Mouse (Mus musculus) kidney, adult 9 months (tissue): ENCODE data around the gene C1qtnf5.
A peak's percentile ranks its signal among the peaks of the same experiment; 100 is the strongest.

Experiments used
- DNase-seq: peaks from one replicate; pipeline ENCODE4 v3.0.0; 2022

Gene C1qtnf5

DNA sequence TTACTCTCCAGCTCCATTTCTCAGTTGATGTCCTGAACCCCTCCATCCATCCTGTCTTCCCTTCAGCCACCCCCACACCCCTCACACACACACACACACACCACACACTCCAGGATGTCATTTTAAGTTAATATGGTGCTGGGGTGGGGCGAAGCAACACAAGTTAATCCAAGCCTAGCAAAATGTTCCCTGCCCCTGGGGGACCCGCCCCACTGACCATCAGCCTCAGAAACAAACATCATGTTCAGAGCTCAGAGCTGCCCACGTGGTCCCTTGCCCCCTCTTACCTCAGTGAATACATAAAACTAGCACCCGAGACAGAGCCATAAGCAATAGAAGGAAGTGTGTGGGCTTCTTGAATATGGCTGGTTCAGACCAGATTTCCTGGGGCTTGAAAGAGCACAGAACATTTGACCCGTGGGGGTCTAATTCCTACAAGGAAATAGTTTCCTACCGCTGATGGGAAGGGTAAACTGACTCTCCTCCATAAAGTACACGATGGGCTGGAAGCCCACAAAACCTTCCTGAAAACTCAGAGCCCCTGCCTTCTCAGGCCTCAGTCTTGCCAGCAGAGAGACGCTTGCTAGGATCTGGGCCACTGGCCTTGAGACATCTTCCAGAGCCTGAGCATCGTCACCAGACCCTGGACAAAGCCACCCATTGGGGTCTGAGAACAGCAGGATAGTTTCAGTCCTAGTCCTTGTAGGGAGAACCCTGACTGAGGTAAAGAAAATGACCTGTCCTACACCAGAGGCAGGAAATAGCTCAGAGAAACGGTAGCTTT, 26.9 kb upstream of the C1qtnf5 start:
- DNase-seq = peak; percentile 96

DNA sequence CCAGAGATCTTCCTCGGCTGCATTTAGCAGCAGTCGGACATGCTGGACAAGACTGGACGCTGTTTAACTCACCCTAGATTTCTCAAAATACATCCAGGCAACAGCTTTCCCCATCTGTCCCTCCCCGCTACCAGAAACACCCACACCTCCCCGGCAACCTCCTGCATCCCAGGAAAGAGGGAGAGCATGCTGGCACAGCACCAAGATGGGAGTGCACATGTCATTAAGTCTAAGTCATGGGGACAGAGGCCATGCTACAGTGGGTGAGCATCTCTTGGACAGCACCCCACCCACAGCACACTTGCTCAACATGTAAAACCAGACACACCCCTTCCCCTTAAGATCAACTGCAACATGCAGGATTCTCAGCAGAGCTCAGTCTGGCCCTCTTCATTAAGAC, 26.1 kb upstream of the C1qtnf5 start:
- DNase-seq = peak; percentile 67

- no peak for DNase-seq
Observed at GRCm38 (mm10) chr9:44081581-44081980, 25.5 kb upstream of the C1qtnf5 start.

GRCm38 (mm10) chr9:44082266-44082665, 24.8 kb upstream of the C1qtnf5 start:
- DNase-seq = no peak

DNA sequence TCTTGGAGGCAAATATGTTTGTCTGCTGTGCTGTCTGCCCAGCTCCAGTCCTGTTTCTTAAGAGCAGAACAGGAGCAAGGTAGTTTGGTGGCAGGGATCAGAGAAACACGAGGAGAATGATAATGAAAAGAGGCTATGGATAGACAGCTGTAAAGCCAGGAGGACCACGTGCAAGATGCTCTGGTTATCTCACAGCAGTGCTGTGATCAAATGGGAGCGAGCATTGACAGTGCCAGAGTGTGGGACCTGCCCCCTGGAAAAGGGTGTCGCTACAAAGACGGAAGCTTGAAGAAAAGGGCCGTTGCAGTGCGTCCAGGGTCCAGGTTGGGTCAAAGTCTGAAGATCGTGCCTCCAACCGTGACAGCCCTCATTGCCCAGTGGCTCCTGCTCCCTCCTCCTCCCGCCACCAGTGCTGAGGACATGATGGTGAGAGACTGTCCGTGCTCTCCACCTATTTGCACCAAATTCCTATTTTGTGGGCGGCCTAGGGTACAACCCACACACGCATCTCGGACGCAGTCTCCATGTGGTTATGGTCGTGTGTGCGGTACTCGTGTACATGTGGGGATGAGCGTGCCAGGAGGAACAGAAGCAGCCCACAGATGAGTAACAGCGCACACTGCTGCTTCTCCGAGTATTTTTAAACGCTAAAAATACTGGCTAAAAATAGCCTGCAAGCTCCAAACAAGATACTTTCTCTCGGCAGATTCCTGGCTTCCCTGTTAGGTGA, 23.5 kb upstream of the C1qtnf5 start:
- DNase-seq = peak; percentile 94

DNA sequence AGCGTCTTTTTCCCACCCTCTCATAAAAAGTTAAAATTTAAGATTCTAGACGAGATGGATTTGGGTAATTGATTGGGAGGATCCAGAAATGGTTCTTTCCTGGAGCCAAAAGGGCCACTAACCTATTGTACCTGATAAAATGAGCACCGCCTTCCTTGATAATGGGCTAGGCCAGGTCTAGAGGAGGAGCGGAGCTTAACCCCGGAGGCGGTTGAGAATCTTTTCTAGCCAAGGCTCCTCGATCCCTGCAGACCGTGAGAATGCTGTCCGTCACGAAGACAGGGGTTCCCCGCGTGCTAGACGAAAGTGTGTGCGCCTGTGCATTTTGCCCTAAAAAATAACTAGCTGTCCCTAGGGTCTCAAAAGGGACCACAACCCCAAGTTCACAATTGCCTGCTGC, 22.8 kb upstream of the C1qtnf5 start:
- DNase-seq = peak; percentile 63

DNA sequence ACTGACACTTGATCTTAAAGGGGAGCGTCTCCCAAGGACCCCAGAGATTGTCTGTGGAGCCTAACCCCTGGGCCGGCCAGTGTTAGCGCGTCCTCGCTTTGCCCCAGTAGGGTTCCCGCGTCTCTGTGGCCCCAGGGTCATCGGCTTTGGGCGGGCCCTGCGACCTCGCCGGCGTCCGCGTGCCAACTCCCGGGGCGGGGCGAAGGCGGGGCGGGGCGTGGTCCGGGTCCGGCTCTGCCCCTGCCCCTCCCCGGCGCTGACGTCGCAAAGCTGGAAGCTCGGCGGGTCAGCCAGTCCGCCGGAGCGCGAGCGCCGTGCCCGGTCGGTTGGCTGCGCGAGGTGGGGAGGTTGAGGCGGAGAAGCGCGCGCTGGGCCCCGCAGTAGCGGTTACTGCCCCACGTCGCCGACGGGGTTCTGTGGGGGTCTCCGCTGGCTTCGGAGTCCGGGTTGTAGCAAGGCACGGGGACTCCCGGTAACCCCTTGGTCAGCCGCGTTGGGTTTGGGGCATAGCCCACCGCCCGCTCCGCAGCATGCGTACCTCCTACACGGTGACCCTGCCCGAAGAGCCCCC, 22.3 kb upstream of the C1qtnf5 start:
- DNase-seq = peak; percentile 98

- no peak for DNase-seq
Observed at GRCm38 (mm10) chr9:44085276-44085675, 21.8 kb upstream of the C1qtnf5 start.

DNA sequence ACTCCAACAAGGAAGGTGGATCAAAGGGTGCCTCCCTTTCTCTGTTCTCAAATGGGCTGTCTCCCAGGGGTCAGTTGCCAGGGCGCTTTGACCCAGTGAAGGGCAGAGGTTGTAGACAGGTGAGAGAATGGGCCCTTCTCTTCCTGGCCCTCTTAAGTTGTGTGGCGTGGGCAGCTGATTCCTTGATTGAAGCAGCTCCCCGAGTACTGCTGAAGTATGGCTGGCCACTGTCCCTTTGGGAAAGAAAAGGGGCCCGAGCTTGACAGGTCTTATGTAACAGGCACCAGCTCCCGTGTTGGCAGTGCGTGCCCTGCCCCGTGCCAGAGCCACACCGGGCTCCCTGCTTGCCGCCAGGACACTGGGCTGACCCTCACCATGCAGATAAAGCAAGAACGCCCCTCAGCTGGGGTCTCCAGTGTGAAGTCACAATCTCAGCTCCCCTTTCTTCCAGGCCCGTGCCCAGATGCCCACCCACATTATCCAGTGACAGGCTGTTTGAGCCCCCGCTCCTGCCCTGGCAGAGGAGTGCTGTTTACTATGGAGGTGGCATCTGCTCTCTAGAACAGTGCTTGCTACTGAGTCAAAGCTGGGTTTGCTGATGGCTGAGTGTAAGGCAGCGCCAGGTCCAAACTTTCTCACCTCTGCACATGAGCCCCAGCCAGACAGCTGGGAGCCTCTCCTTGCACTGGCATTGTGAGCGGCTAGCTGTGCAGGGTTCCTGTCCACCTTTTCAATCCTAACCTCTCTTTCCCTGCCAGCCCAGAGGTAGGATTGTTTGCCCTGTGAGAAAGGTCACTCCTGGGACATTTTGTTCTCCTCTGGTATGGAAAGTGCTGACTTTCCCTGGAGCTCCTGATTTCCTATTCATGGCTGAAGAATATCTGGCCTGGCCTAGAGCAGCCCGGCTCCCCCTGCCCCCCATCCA, 21.0 kb upstream of the C1qtnf5 start:
- DNase-seq = peak; percentile 91

GRCm38 (mm10) chr9:44086960-44087359, 20.1 kb upstream of the C1qtnf5 start:
- DNase-seq = peak; percentile 76

- DNase-seq = peak; percentile 65
Observed at GRCm38 (mm10) chr9:44087761-44088455, 19.1 kb upstream of the C1qtnf5 start.

GRCm38 (mm10) chr9:44088877-44089608, 18.0 kb upstream of the C1qtnf5 start:
- DNase-seq = no peak

DNA sequence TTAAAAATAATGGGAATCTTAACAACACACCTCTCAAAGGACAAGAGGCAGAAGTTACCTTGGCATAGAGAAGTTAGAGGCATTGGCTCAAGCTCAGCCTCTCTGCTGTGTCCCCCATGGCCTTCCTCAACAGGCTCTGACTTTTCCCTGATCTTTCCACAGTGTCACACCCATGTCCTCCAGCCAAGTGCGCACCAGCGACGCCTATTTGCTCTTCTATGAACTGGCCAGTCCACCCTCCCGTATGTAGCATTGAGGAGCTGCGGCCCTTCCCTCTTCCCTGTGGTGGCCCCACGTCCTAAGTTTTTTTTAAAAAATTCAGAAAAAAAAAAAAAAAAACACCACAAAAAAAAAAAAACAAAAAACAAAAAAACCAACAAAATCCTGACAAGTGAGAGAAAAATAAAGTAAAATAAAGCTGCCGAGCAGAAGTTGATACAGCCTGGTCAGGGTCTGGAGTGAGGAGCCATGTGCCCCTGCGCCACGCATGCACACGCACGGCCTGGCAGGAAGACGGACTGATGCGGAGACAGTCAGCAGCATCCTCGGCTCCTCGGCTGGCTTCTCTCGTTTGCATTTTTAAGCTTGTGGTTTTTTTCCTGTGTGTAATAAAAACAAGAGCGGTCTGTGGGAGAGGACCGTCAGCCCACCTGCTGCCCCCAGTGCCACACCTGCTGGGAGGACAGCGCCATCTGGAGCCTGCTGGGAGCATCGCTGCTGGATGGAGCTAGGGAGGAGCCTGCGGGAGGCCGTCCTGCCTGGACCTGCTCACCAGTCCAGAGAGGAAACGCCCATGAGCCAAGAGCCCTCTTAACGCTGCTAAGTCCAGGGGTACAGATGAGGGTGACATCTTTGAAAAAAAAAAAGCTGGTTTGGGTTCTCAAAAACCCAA, 13.2 kb upstream of the C1qtnf5 start:
- peak; percentile 86 for DNase-seq

DNA sequence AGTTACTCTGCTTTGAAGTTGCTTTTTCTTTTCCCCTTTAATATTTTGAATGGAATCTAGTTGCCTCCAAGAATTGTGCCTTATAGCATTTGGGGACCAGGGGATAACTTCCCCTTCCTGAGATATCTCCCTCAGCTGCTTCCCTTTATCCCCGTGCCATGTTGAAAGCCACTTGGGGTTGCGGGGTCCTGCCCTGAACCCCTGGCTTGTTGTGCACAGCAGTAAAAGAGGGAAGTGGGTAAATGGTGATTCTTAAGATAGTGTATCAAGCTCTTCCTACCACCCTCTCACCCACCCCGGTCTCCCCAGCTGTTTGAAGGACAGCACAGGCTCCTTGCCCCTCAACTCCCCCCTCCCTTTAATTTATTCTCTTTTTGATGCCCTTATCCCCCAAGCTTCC, 12.3 kb upstream of the C1qtnf5 start:
- DNase-seq = no peak

- no peak for DNase-seq
Observed at GRCm38 (mm10) chr9:44095781-44096180, 11.3 kb upstream of the C1qtnf5 start.

DNA sequence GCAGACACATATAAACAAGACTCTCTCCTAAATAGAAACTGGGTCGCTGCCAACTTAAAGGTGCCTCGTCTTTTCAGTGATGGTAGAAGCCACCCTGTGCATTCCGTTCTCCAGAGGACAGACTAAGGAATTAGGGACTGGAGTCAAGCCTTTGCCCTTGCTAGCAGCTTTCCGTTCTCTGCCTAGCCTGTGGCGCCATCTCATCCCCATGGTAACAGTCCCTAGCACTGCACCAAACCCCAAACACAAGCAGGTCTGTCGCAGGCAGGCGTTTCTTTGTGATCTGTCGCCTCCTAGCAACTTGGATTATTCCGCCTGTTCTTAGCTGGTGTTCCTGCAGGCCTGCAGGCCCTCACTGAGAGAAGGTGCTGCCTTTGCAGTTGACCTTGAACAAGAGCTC, 10.5 kb upstream of the C1qtnf5 start:
- DNase-seq = peak; percentile 58

- DNase-seq = no peak
Observed at GRCm38 (mm10) chr9:44101490-44101889, 5.6 kb upstream of the C1qtnf5 start, which contains the start of gene Mfrp. TSS of gene Mfrp (plus strand) at chr9:44101729.

DNA sequence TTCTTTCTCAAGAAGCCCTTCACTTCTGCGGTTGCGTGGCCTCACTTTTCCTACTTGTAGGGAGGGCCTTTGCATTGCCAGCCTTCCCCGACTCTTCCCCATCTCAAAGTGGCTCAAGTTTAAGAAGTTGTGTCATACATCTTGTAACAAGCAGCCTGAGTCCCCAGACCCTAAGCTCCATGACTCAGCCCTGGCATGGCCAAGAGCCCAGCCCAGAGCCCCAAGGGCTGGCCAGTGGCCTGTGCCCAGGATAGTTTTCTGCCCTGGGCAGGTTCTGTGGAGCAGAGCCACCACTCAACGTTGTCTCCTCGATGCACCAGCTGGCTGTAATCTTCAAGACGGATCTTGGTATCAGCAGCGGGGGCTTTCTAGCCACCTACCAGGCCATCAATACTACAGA, 2.2 kb upstream of the C1qtnf5 start:
- no peak for DNase-seq

GRCm38 (mm10) chr9:44105781-44106180, 1.3 kb upstream of the C1qtnf5 start:
- DNase-seq = no peak

- no peak for DNase-seq
Observed at GRCm38 (mm10) chr9:44106182-44106581, 863 bp upstream of the C1qtnf5 start.
